Mouse (Mus musculus) heart, adult 8-10 months (tissue): ENCODE measurements around the gene Dhx32. TPM values are rescaled to one million over a fixed set of nuclear protein-coding genes. Genes with fewer than 3 reads are reported as not detected.
A peak's percentile ranks its signal among the peaks of the same experiment; 100 is the strongest.

Experiments
- DNase-seq: peaks from one replicate; pipeline ENCODE4 v3.0.0; 2022; ENCODE audit warnings: low spot score
- total RNA-seq, 4 experiments: library from RNA; stranded (reverse); gene quantifications; 2 replicates each; pipeline ENCODE4 v1.2.4; 2022

The Dhx32 gene
- 10 to 100 TPM; 42.9 to 61.1 (median 50.7) TPM for total RNA-seq

- DNase-seq, result peak; percentile 69
Observed at GRCm38 (mm10) chr7:133782717-133783435, at the start of gene Dhx32. Gene Dhx32 (minus strand): TSS chr7:133782726.

GRCm38 (mm10) chr7:133829579-133829978 lies 47.1 kb upstream of the Dhx32 start:
- no peak for DNase-seq

GRCm38 (mm10) chr7:133828514-133828913 lies 46.0 kb upstream of the Dhx32 start:
- no peak for DNase-seq

- DNase-seq, result no peak
Observed at GRCm38 (mm10) chr7:133824579-133824978, 42.1 kb upstream of the Dhx32 start.

GRCm38 (mm10) chr7:133823751-133824150 lies 41.2 kb upstream of the Dhx32 start:
- no peak for DNase-seq

- DNase-seq, result no peak
Observed at GRCm38 (mm10) chr7:133813331-133813730, 30.8 kb upstream of the Dhx32 start.

GRCm38 (mm10) chr7:133812927-133813326 lies 30.4 kb upstream of the Dhx32 start:
- no peak for DNase-seq

- DNase-seq, result peak; percentile 24
Observed at GRCm38 (mm10) chr7:133805614-133806175, 23.2 kb upstream of the Dhx32 start.

GRCm38 (mm10) chr7:133801823-133802222 lies 19.3 kb upstream of the Dhx32 start:
- DNase-seq, result no peak

GRCm38 (mm10) chr7:133799928-133800327 lies 17.4 kb upstream of the Dhx32 start:
- no peak for DNase-seq

- DNase-seq, result no peak
Observed at GRCm38 (mm10) chr7:133794720-133795119, 12.2 kb upstream of the Dhx32 start.

GRCm38 (mm10) chr7:133793248-133794131 lies 11.0 kb upstream of the Dhx32 start:
- DNase-seq, result peak; percentile 49

GRCm38 (mm10) chr7:133792771-133793170 lies 10.2 kb upstream of the Dhx32 start:
- DNase-seq, result no peak

- DNase-seq, result no peak
Observed at GRCm38 (mm10) chr7:133790608-133791229, 8.2 kb upstream of the Dhx32 start.

GRCm38 (mm10) chr7:133790171-133790570 lies 7.6 kb upstream of the Dhx32 start:
- no peak for DNase-seq

GRCm38 (mm10) chr7:133788147-133788546 lies 5.6 kb upstream of the Dhx32 start:
- DNase-seq, result no peak

- DNase-seq, result no peak
Observed at GRCm38 (mm10) chr7:133787571-133787970, 5.0 kb upstream of the Dhx32 start.

GRCm38 (mm10) chr7:133781991-133782390 lies 535 bp downstream of the Dhx32 start:
- DNase-seq, result no peak

GRCm38 (mm10) chr7:133781583-133781982 lies 943 bp downstream of the Dhx32 start:
- no peak for DNase-seq

- DNase-seq, result peak; percentile 80
Observed at GRCm38 (mm10) chr7:133776626-133776996, 5.9 kb downstream of the Dhx32 start, which contains the start of gene Fank1. Gene Fank1 (plus strand): TSS chr7:133776861.

- DNase-seq, result no peak
Observed at GRCm38 (mm10) chr7:133775796-133776625, 6.5 kb downstream of the Dhx32 start.
